Mouse (Mus musculus) spleen, adult 2 months (tissue): ENCODE measurements around the gene Rad51b. TPM values are rescaled to one million over a fixed set of nuclear protein-coding genes. Genes with fewer than 3 reads are reported as not detected.

Experiments used
- DNase-seq, 2 experiments: peaks; one replicate each; pipeline versions ENCODE4 v3.0.0 to v3.0.0-alpha.2; 2012 to 2021; ENCODE audit warnings: low spot score in 2 of 2, low read depth in 1 of 2
- H3K27ac ChIP-seq: fragments of 200-500 bp; 2 replicates; pipeline ENCODE4 v1.5.1; 2012; ENCODE audit warnings: low read length, inconsistent platforms; ENCODE audit not compliant: insufficient read depth
- H3K27me3 ChIP-seq: fragments of 200-500 bp; 2 replicates; pipeline ENCODE4 v1.6.1; 2012; ENCODE audit warnings: mild to moderate bottlenecking, moderate library complexity, low read length, inconsistent platforms; ENCODE audit not compliant: control insufficient read depth, insufficient read depth
- H3K36me3 ChIP-seq: fragments of 200-500 bp; 2 replicates; pipeline ENCODE4 v1.6.1; 2012; ENCODE audit warnings: mild to moderate bottlenecking, low read length, inconsistent platforms; ENCODE audit not compliant: control insufficient read depth, insufficient read depth
- H3K4me1 ChIP-seq: fragments of 200-500 bp; 2 replicates; pipeline ENCODE4 v1.6.1; 2011; ENCODE audit warnings: inconsistent platforms; ENCODE audit not compliant: control insufficient read depth, insufficient read depth, insufficient read length
- H3K4me3 ChIP-seq: fragments of 200-500 bp; 2 replicates; pipeline ENCODE4 v1.5.1; 2011; ENCODE audit warnings: mild to moderate bottlenecking, inconsistent platforms; ENCODE audit not compliant: insufficient read depth, insufficient read length; ENCODE audit errors: extremely low read depth
- CTCF ChIP-seq: fragments of 200-500 bp; IDR thresholded peaks from 2 replicates; pipeline ENCODE4 v1.5.1; 2011; ENCODE audit warnings: mild to moderate bottlenecking, inconsistent platforms; ENCODE audit not compliant: insufficient read depth, insufficient read length, insufficient replicate concordance; ENCODE audit errors: extremely low read depth
- POLR2A ChIP-seq: fragments of 200-500 bp; IDR thresholded peaks from 2 replicates; pipeline ENCODE4 v1.6.1; 2011; ENCODE audit warnings: low read depth, low read length, inconsistent platforms
- WGBS: fragments of 180-500 bp; shearing (Covaris S2); methylation state at CpG from one replicate; pipeline ENCODE4 v1.1.7; 2018; 5-methylcytosine and 5-hydroxymethylcytosine counted together
- polyA plus RNA-seq: library from polyadenylated mRNA; depleted of rRNA; stranded (reverse); fragments of >200 nt; gene quantifications from 2 replicates; pipeline ENCODE4 v1.2.3, GENCODE M21; 2012

The Rad51b gene
- polyA plus RNA-seq, 1 experiment, result 0.26 TPM

- WGBS, result 88% methylated on average over 6 of the region's 6 CpGs
- TF ChIP-seq CTCF, result no peak
- no peak for TF ChIP-seq POLR2A
These were observed 492.4 kb downstream of the Rad51b start for GRCm38 (mm10) chr12:79789481-79789880.

GRCm38 (mm10) chr12:79793382-79793781 lies 496.3 kb downstream of the Rad51b start:
- Histone ChIP-seq H3K36me3 (no peaks in the 10 kb centered on the region), H3K27me3 (no peaks in the 10 kb centered on the region), H3K4me3 (no peak overlapping the region), H3K4me1 (peaks cover 11% of the 10 kb centered on the region; the same call in 1 of the 2 replicates), H3K27ac (no peak overlapping the region)
- no peak for DNase-seq
- 43% methylated on average over 8 of the region's 8 CpGs for WGBS
- TF ChIP-seq CTCF, result no peak
- TF ChIP-seq POLR2A, result no peak

More at GRCm38 (mm10) chr12:79789481-79789880, 492.4 kb downstream of the Rad51b start:
- Histone ChIP-seq H3K27me3 (no peaks in the 10 kb centered on the region), H3K36me3 (no peaks in the 10 kb centered on the region), H3K27ac (no peak overlapping the region), H3K4me1 (peaks cover 5% of the 10 kb centered on the region), H3K4me3 (no peak overlapping the region)
- DNase-seq, result no peak

- Histone ChIP-seq H3K27ac (no peak overlapping the region), H3K4me1 (peaks cover 11% of the 10 kb centered on the region; the same call in 1 of the 2 replicates), H3K27me3 (no peaks in the 10 kb centered on the region), H3K36me3 (no peaks in the 10 kb centered on the region), H3K4me3 (no peak overlapping the region)
- whole genome bisulfite sequencing, result 82% methylated on average over 4 of the region's 4 CpGs
- no peak for TF ChIP-seq POLR2A
- DNase-seq, result no peak
These were observed 497.7 kb downstream of the Rad51b start for GRCm38 (mm10) chr12:79794802-79795201.

- peaks cover 11% of the 10 kb centered on the region; the same call in 1 of the 2 replicates for H3K4me1 ChIP-seq
- H3K4me3 ChIP-seq, result no peak overlapping the region
- TF ChIP-seq POLR2A (no peak), CTCF (no peak)
- H3K27me3 ChIP-seq, result no peaks in the 10 kb centered on the region
- no peak overlapping the region for H3K27ac ChIP-seq
- WGBS, result 83% methylated on average over 6 of the region's 6 CpGs
- DNase-seq, result no peak
- no peaks in the 10 kb centered on the region for H3K36me3 ChIP-seq
These were observed 499.2 kb downstream of the Rad51b start for GRCm38 (mm10) chr12:79796260-79796659.

GRCm38 (mm10) chr12:79796823-79797821 lies 500.0 kb downstream of the Rad51b start:
- H3K27me3 ChIP-seq, result no peaks in the 10 kb centered on the region
- 55% methylated on average over 18 of the region's 18 CpGs for WGBS
- H3K27ac ChIP-seq, result no peak overlapping the region
- no peak for TF ChIP-seq POLR2A
- no peak for TF ChIP-seq CTCF
- no peak overlapping the region for H3K4me3 ChIP-seq
- peaks cover 11% of the 10 kb centered on the region; the same call in 1 of the 2 replicates for H3K4me1 ChIP-seq
- no peak for DNase-seq
- H3K36me3 ChIP-seq, result no peaks in the 10 kb centered on the region

GRCm38 (mm10) chr12:79798488-79798887 lies 501.4 kb downstream of the Rad51b start:
- no peaks in the 10 kb centered on the region for H3K27me3 ChIP-seq
- peaks cover 10% of the 10 kb centered on the region; the same call in 1 of the 2 replicates for H3K4me1 ChIP-seq
- TF ChIP-seq CTCF, result no peak
- no peak for TF ChIP-seq POLR2A
- 93% methylated on average over 3 of the region's 3 CpGs for WGBS
- H3K4me3 ChIP-seq, result no peak overlapping the region
- no peaks in the 10 kb centered on the region for H3K36me3 ChIP-seq
- DNase-seq, result no peak
- H3K27ac ChIP-seq, result no peak overlapping the region

- Histone ChIP-seq H3K27me3 (no peaks in the 10 kb centered on the region), H3K4me1 (peaks cover 8% of the 10 kb centered on the region; the same call in 1 of the 2 replicates), H3K36me3 (no peaks in the 10 kb centered on the region), H3K27ac (no peak overlapping the region), H3K4me3 (no peak overlapping the region)
- no peak for DNase-seq
- WGBS, result 93% methylated on average over 5 of the region's 5 CpGs
- TF ChIP-seq POLR2A, result no peak
- no peak for TF ChIP-seq CTCF
These were observed 502.3 kb downstream of the Rad51b start for GRCm38 (mm10) chr12:79799370-79799769.
